Mouse (Mus musculus) heart, adult 9 months (tissue): ENCODE measurements at regions not wholly inside any gene's neighbourhood (a gene's known extent, or its start where the extent isn't known, plus 50 kb on each side); places are given as distances from the start of the nearest gene placed in this dataset.

ENCODE experiments used
- DNase-seq, 2 experiments: peaks; one replicate each; pipeline ENCODE4 v3.0.0; 2022; ENCODE audit warnings: low spot score in 2 of 2

GRCm38 (mm10) chr1:35968489-35968888 is 99.7 kb upstream of the Hs6st1 start:
- no peak for DNase-seq

GRCm38 (mm10) chr1:35971435-35972189 is 96.6 kb upstream of the Hs6st1 start:
- DNase-seq = no peak

GRCm38 (mm10) chr1:35972190-35972584 is 96.0 kb upstream of the Hs6st1 start:
- DNase-seq = no peak

- peak; percentile 59 for DNase-seq
These were observed 94.8 kb upstream of the Hs6st1 start for GRCm38 (mm10) chr1:35973386-35973785.

GRCm38 (mm10) chr1:35975611-35976208 is 92.5 kb upstream of the Hs6st1 start:
- no peak for DNase-seq

- DNase-seq = no peak
These were observed 91.7 kb upstream of the Hs6st1 start for GRCm38 (mm10) chr1:35976528-35976927.

- DNase-seq = no peak
These were observed 90.1 kb upstream of the Hs6st1 start for GRCm38 (mm10) chr1:35978116-35978515.

- no peak for DNase-seq
These were observed 89.4 kb upstream of the Hs6st1 start for GRCm38 (mm10) chr1:35978766-35979165.

GRCm38 (mm10) chr1:35981226-35981625 is 87.0 kb upstream of the Hs6st1 start:
- DNase-seq = no peak

GRCm38 (mm10) chr1:35983361-35983760 is 84.8 kb upstream of the Hs6st1 start:
- no peak for DNase-seq

- DNase-seq = no peak
These were observed 82.9 kb upstream of the Hs6st1 start for GRCm38 (mm10) chr1:35985318-35985717.

- DNase-seq = no peak
These were observed 81.5 kb upstream of the Hs6st1 start for GRCm38 (mm10) chr1:35986666-35987065.

- no peak for DNase-seq
These were observed 75.8 kb upstream of the Hs6st1 start for GRCm38 (mm10) chr1:35992227-35992909.

- no peak for DNase-seq
These were observed 75.3 kb upstream of the Hs6st1 start for GRCm38 (mm10) chr1:35992937-35993336.

GRCm38 (mm10) chr1:35995691-35996090 is 72.5 kb upstream of the Hs6st1 start:
- DNase-seq = no peak

- no peak for DNase-seq
These were observed 66.9 kb upstream of the Hs6st1 start for GRCm38 (mm10) chr1:36001319-36001718.

GRCm38 (mm10) chr1:36001821-36002220 is 66.4 kb upstream of the Hs6st1 start:
- no peak for DNase-seq

- DNase-seq = no peak
These were observed 64.6 kb upstream of the Hs6st1 start for GRCm38 (mm10) chr1:36003592-36003991.

GRCm38 (mm10) chr1:36008598-36008997 is 59.6 kb upstream of the Hs6st1 start:
- no peak for DNase-seq

GRCm38 (mm10) chr1:36009010-36009619 is 59.1 kb upstream of the Hs6st1 start:
- DNase-seq = no peak

GRCm38 (mm10) chr1:36010151-36010550 is 58.0 kb upstream of the Hs6st1 start:
- DNase-seq = no peak

GRCm38 (mm10) chr1:36010834-36011233 is 57.4 kb upstream of the Hs6st1 start:
- DNase-seq = no peak
